Mouse (Mus musculus): ENCODE data around the gene Gja1. TPM values are rescaled to one million over a fixed set of nuclear protein-coding genes. Genes with fewer than 3 reads are reported as not detected.
"Not testable (repeated sequence)": the region's sequence is repeated elsewhere in the genome, so short reads cannot be mapped to it uniquely, and the experiment has no call there.

Gene Gja1
- 100 to 1,000 TPM; 265 to 310 TPM for total RNA-seq (2021)

- no peak for DNase-seq (ENCODE audit: extremely low spot score in 1 of 2, low spot score in 1 of 2)
These were observed at the start of gene Gja1 for GRCm38 (mm10) chr10:56377097-56377965. Gene Gja1 (plus strand): TSS chr10:56377330.

GRCm38 (mm10) chr10:56338851-56339489, 38.2 kb upstream of the Gja1 start:
- peak; percentile 76 to 97 for DNase-seq (ENCODE audit: extremely low spot score in 1 of 2, low spot score in 1 of 2)

- no peak for DNase-seq (ENCODE audit: extremely low spot score in 1 of 2, low spot score in 1 of 2)
These were observed 16.7 kb upstream of the Gja1 start for GRCm38 (mm10) chr10:56360472-56360871.

GRCm38 (mm10) chr10:56369073-56369472, 8.1 kb upstream of the Gja1 start:
- DNase-seq (ENCODE audit: extremely low spot score in 1 of 2, low spot score in 1 of 2): peak; percentile 58 to 89

- no peak for DNase-seq (ENCODE audit: extremely low spot score in 1 of 2, low spot score in 1 of 2)
These were observed 4.0 kb upstream of the Gja1 start for GRCm38 (mm10) chr10:56373021-56373720.

- DNase-seq (ENCODE audit: extremely low spot score in 1 of 2, low spot score in 1 of 2): no peak
These were observed 3.0 kb upstream of the Gja1 start for GRCm38 (mm10) chr10:56374169-56374568.

GRCm38 (mm10) chr10:56375906-56376468, 1.1 kb upstream of the Gja1 start:
- no peak for DNase-seq (ENCODE audit: extremely low spot score in 1 of 2, low spot score in 1 of 2)

- no peak for DNase-seq (ENCODE audit: extremely low spot score in 1 of 2, low spot score in 1 of 2)
These were observed 977 bp downstream of the Gja1 start for GRCm38 (mm10) chr10:56377966-56378647.

GRCm38 (mm10) chr10:56378648-56379254, 1.6 kb downstream of the Gja1 start:
- peak in 1 of 2 experiments; percentile 23 for DNase-seq (ENCODE audit: extremely low spot score in 1 of 2, low spot score in 1 of 2)

GRCm38 (mm10) chr10:56379720-56380119, 2.6 kb downstream of the Gja1 start:
- DNase-seq (ENCODE audit: extremely low spot score in 1 of 2, low spot score in 1 of 2): no peak

GRCm38 (mm10) chr10:56385195-56386109, 8.3 kb downstream of the Gja1 start:
- no peak for DNase-seq (ENCODE audit: extremely low spot score in 1 of 2, low spot score in 1 of 2)

- DNase-seq (ENCODE audit: extremely low spot score in 1 of 2, low spot score in 1 of 2): no peak
These were observed 16.1 kb downstream of the Gja1 start for GRCm38 (mm10) chr10:56393095-56393784.

GRCm38 (mm10) chr10:56393815-56394417, 16.8 kb downstream of the Gja1 start:
- DNase-seq (ENCODE audit: extremely low spot score in 1 of 2, low spot score in 1 of 2): not testable (repeated sequence)

GRCm38 (mm10) chr10:56397875-56398274, 20.7 kb downstream of the Gja1 start:
- no peak for DNase-seq (ENCODE audit: extremely low spot score in 1 of 2, low spot score in 1 of 2)

- DNase-seq (ENCODE audit: extremely low spot score in 1 of 2, low spot score in 1 of 2): no peak
These were observed 21.2 kb downstream of the Gja1 start for GRCm38 (mm10) chr10:56398310-56398709.

- not testable (repeated sequence) for DNase-seq (ENCODE audit: extremely low spot score in 1 of 2, low spot score in 1 of 2)
These were observed 24.3 kb downstream of the Gja1 start for GRCm38 (mm10) chr10:56401396-56401795.

- no peak for DNase-seq (ENCODE audit: extremely low spot score in 1 of 2, low spot score in 1 of 2)
These were observed 28.8 kb downstream of the Gja1 start for GRCm38 (mm10) chr10:56405934-56406333.

All from layer of hippocampus, postnatal 25 days (tissue).